Mouse (Mus musculus) c-Kit-positive CD71-positive TER-119-positive erythroid progenitor cells, embryonic 14.5 days (primary cell): ENCODE measurements around the gene Tcam1.
A peak's percentile ranks its signal among the peaks of the same experiment; 100 is the strongest.

Source experiments
- DNase-seq: peaks from one replicate; pipeline ENCODE4 v3.0.0-alpha.2; 2013; ENCODE audit warnings: low spot score

Gene Tcam1

GRCm38 (mm10) chr11:106318406-106319366 is 42.2 kb downstream of the Tcam1 start:
- no peak for DNase-seq

GRCm38 (mm10) chr11:106324858-106325257 is 48.4 kb downstream of the Tcam1 start:
- no peak for DNase-seq

- peak; percentile 27 for DNase-seq
These were observed 49.2 kb downstream of the Tcam1 start for GRCm38 (mm10) chr11:106325566-106326206.

GRCm38 (mm10) chr11:106326475-106326874 is 50.0 kb downstream of the Tcam1 start:
- DNase-seq: no peak

GRCm38 (mm10) chr11:106328521-106328920 is 52.0 kb downstream of the Tcam1 start:
- DNase-seq: no peak

GRCm38 (mm10) chr11:106329128-106329527 is 52.7 kb downstream of the Tcam1 start:
- DNase-seq: no peak

GRCm38 (mm10) chr11:106329682-106330081 is 53.2 kb downstream of the Tcam1 start:
- peak; percentile 18 for DNase-seq

GRCm38 (mm10) chr11:106332458-106332857 is 56.0 kb downstream of the Tcam1 start:
- no peak for DNase-seq

- DNase-seq: no peak
These were observed 57.6 kb downstream of the Tcam1 start for GRCm38 (mm10) chr11:106334066-106334465.

- no peak for DNase-seq
These were observed 61.6 kb downstream of the Tcam1 start for GRCm38 (mm10) chr11:106338029-106338428.
